Mouse (Mus musculus): Measurements from ENCODE around the gene Nup214.

The Nup214 gene

DNA sequence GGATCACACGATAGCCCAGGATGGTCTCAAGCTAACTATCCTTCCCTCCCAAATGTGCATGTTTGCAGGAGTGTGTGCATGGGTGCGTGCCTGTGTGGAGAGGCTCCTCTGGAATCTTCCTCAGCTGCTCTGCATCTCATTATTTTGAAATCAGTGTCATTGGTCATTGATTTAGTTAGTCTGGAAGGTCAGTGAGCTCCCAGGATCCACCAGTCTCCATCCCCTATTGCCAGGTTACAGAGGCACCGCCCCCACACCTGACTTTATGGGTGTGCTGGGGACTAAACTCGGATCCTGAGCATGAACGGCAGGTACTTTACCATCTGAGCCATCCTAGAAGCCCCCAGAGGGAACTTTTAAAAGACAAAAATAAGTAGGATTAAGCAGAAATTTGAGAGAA, 128.7 kb downstream of the Nup214 start:
- DNase-seq (ENCODE audit: low spot score), result peak; percentile 57

GRCm38 (mm10) chr2:32103557-32103956, 129.3 kb downstream of the Nup214 start:
- DNase-seq (ENCODE audit: low spot score), result no peak

Measured in retina, embryonic 14.5 days (tissue).